Mouse (Mus musculus) frontal cortex, adult 2 months (tissue): ENCODE data around the gene Bach2. TPM values are rescaled to one million over a fixed set of nuclear protein-coding genes. Genes with fewer than 3 reads are reported as not detected.

Experiments
- DNase-seq, 2 experiments: peaks; one replicate each; pipeline ENCODE4 v3.0.0; 2022; ENCODE audit warnings: low spot score in 1 of 2; ENCODE audit errors: extremely low spot score in 1 of 2
- polyA plus RNA-seq: library from polyadenylated mRNA; depleted of rRNA; stranded (reverse); fragments of >200 nt; gene quantifications from 2 replicates; pipeline ENCODE4 v1.2.3, GENCODE M21; 2012; rRNA removed

The Bach2 gene
- 4.8 and 6.2 TPM in 2 replicates for polyA plus RNA-seq

DNA sequence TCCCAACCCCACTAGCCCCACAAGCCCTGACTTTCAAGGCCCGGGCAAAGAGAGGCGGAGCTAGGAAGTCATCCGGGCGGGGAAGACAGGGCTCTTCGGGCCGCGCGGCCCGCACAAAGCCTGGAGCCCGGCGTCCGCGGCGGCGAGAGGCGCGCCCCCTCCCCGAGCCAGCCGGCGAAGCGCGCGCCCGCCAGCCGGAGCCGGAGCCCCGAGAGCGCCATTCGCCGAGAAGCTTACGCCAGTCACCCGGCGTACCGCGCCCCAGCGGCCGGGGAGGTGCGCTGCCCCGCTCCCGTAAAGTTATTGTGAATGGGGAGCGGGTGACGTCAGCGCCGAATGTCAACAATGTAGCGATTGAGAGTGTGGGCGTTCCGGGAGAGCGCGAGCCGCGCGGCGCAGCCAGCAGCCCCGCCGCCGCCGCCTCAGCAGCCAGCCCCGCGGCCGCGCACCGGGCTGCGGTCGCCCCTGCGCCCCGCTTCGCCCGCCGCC is at the start of gene Bach2:
TSS of gene Bach2 (plus strand) at position 439 of the 489 bp plus-strand sequence.
- peak; percentile 77 to 94 for DNase-seq

- DNase-seq, result no peak
Observed at GRCm38 (mm10) chr4:32189416-32190036, 49.1 kb upstream of the Bach2 start.

- no peak for DNase-seq
Observed at GRCm38 (mm10) chr4:32190506-32190905, 48.1 kb upstream of the Bach2 start.

GRCm38 (mm10) chr4:32195945-32196921 is 42.4 kb upstream of the Bach2 start:
- no peak for DNase-seq

DNA sequence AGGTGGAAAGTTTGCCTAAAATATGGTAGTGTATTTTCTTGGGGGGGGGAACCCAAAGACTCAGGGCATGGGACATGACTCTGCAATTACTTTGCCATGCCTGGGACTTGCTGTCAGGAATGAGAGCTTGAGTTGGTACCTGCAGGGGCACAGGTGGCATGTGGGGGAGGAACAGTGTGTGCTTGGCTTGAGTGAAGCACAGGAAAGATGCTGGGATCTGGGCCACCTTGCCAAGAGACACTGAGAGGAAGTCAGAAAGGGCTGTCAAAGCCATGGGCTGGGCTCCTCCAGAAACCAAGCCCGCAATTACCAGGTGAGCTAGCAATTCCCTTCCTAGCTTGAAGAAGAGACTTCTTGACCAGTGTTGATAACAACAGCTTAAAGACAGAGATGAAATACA is 40.6 kb upstream of the Bach2 start:
- no peak for DNase-seq

GRCm38 (mm10) chr4:32198589-32198988 is 40.0 kb upstream of the Bach2 start:
- DNase-seq, result no peak

- peak; percentile 47 to 72 for DNase-seq
Observed at GRCm38 (mm10) chr4:32199156-32199555, 39.4 kb upstream of the Bach2 start.

DNA sequence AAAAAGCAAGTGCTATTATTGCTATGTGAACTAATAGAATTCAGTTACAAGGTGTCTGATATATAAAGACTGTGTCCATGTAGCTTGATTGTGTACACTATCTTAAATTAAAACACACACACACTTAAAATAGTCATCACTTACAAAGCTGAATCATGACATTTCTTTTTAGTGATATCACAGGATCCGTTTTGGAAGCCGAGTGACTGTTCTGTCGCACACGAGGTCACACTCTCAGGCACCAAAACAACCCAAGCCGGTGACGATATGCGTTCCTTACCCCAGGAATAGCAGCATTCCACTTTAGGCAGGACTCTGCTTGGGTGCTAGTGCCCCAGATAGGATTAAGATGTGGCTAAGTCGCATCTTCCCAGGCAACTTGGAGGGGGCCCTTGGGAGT is 37.5 kb upstream of the Bach2 start:
- DNase-seq, result no peak

DNA sequence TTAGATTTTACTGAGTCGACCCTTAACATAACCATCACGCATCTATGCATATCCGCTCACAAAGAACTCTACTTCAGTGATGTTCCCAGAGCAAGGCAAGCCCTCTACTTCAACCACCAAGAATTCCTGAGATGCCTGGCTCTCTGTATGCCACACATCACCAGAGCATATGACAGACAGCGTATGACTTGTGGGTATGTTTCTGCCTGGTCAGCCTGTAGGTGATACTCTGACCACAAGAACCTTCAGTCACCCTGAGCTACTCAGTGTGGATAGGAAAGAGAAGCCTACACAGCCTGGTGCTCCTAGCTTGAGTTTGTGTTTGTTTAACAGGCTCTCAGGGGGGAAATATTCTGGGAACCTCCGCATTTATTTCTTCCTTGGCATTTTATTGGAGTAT is 36.2 kb upstream of the Bach2 start:
- DNase-seq, result no peak

DNA sequence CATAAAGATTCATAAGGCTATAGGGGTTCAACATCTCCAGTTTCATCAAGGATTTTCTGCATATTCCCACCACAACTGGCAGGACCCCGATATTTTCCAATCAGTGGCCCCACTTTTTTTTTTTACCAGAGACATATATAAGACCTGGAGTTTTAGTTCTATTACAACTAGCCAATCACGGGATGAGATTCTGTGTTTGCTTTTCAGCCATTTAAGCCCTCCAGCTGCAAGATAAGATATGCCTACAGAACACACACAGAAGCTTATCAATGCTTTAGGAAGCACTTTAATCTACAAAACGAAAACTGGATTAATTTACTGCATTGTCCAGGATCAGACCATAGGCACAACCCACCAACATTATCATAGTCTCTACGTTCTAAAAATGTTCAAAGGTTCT is 33.8 kb upstream of the Bach2 start:
- no peak for DNase-seq

- no peak for DNase-seq
Observed at GRCm38 (mm10) chr4:32205825-32206224, 32.8 kb upstream of the Bach2 start.

DNA sequence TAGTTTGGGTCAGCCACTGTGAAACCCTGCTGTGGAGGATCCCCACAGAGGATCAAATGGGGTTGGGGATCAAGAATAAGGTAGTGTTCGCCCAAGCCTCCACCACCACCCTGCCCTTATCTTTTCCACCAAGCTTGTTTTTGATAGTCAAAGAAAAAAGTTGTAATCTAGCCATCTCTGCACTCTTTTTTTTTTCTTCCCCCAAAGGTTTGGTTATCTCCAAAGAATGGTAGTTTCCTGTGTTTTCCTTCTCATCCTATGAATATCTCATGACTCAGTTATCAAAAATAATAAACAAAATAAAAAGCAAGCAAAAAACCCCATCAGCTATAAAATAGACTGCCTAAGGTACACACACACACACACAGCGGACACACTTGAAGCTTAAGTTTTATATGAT is 28.6 kb upstream of the Bach2 start:
- no peak for DNase-seq

DNA sequence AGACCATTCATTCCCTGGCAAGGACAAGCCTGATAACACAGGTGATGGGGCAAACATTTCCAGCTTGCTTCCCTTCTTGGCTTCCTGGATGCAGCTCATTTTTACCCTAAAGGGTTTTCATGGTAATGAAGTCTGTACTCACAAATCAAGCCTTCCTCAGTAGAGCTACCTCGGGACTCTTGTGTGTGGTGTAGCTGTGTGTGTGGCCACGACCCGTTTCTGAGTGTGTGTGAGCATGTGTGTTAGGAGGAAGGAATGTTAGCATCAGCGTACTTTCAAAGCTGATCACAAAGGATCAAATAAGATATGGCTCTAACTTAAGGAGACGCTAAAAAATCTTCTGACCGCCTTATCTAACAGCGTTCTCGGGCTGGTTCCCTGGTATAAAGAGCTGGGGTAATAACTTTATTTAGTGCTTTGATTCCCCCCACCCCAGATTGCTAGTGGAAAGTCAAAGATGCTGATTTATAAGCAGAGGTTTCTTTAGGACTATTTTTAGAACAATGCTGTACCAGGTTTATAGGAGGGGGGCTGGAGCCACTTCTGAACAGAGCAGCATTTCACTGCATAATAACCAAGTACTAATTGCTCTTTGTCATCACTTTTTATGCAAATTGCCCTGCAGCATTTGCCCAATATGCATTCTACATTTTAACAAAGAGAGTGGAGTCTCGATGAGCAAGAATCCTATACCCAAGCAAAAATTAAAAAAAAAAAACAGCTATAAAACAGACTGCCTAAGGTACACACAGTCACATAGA is 28.0 kb upstream of the Bach2 start:
- DNase-seq, result no peak

DNA sequence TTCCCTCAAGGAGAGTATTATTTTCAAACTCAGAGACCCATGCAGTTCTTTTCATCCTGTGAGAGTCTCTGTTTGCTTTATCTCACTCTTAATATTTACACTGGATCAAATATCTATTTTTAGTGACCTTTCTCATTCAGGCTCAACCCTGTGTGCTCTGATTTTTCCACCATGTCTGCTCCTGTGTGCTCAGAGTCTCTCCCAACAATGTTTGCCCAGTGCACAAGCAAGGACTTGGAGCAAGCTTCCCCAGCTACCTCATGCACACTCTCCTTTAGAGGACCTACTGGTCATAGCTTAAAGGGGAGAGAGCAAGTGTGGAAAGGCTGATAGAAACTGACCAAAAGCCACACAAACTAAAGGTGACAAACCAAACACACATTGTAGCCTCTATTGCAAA is 26.0 kb upstream of the Bach2 start:
- DNase-seq, result no peak

DNA sequence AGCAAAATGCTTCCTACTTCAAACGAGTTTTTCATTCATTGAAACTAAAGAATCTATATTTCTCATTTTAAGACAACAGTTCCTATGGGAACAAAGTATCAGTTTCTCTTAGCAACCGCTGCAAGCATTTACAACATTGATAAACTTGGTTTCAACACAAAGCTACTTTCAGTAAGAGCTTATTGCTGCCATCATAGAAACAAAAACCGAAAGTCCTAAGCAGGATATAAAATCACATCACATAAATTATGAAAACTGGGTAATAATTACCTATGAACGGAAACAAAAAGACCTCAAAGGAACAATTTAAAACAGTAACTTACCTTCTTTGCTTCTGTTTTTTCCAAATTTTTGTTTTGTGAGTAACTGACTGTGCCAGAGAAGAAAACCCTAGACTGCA is 22.1 kb upstream of the Bach2 start:
- no peak for DNase-seq

GRCm38 (mm10) chr4:32217016-32217415 is 21.6 kb upstream of the Bach2 start:
- no peak for DNase-seq

- peak; percentile 24 to 78 for DNase-seq
Observed at GRCm38 (mm10) chr4:32217593-32217992, 21.0 kb upstream of the Bach2 start.

GRCm38 (mm10) chr4:32218371-32218770 is 20.2 kb upstream of the Bach2 start:
- DNase-seq, result no peak

- no peak for DNase-seq
Observed at GRCm38 (mm10) chr4:32219428-32220128, 19.0 kb upstream of the Bach2 start.

DNA sequence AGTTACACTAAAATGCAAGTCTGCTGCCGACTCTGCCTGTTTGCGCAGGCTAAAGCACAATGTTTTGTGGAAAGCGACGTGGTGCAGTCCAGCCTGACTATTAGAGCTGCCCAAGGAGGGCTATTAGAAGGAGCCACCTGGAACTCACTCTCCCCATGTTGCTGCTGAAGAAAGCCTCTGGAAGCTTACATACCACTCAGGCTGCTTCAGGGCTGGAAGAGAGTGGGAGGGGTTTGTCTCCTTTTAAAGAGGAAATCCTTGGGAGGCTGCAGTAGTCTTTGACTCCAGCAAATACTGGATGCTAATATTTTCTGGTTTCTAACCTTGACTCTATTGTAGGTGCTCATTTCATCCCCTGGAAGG is 18.5 kb upstream of the Bach2 start:
- no peak for DNase-seq
